10 mouse cellular contexts compared by ENCODE assay signal in genomic region chr3:149273993-149274692, GRCm38 (mm10).
A peak's percentile ranks its signal among the peaks of the same experiment; 100 is the strongest.
DNase-seq lines count a peak whose midpoint lies in the region; ATAC-seq lines count a peak whose summit lies in the region.
"Had no signal": no experiment of that assay in that cellular context is flagged by ENCODE, and none has a peak within 500 bp of the region (broad histone marks: within the 10 kb centered on the region; RNA-seq: fewer than 3 reads in every experiment).

No protein-coding gene starts in this region.

- no peaks in the 10 kb centered on the region; the same call in 1 of the 2 replicates for H3K4me1 ChIP-seq in hindbrain, embryonic 15.5 days (replicated peaks)
- H3K4me1 ChIP-seq in hindbrain, embryonic 11.5 days (replicated peaks; ENCODE audit: control insufficient read depth, insufficient read depth, low read length), result no peaks in the 10 kb centered on the region
- H3K4me1 ChIP-seq in heart, embryonic 15.5 days (replicated peaks), result peaks cover 6% of the 10 kb centered on the region; the same call in 1 of the 2 replicates
- peaks cover 10% of the 10 kb centered on the region for H3K4me1 ChIP-seq in liver, embryonic 12.5 days
- H3K4me1 ChIP-seq in midbrain, embryonic 14.5 days (ENCODE audit: control insufficient read depth, insufficient read depth, low read length), result no peaks in the 10 kb centered on the region

- no peak overlapping the region for H3K27ac ChIP-seq in hindbrain, embryonic 15.5 days (replicated peaks)
- H3K27ac ChIP-seq in hindbrain, embryonic 11.5 days (ENCODE audit: low read depth, low read length), result no peak overlapping the region
- H3K27ac ChIP-seq in heart, embryonic 15.5 days, result no peak overlapping the region
- no peak overlapping the region for H3K27ac ChIP-seq in liver, embryonic 12.5 days
- H3K27ac ChIP-seq in midbrain, embryonic 14.5 days (replicated peaks; ENCODE audit: low read depth, low read length), result no peak overlapping the region
- H3K27ac ChIP-seq: lung, embryonic 15.5 days had no signal

- ATAC-seq in hindbrain, embryonic 15.5 days (ENCODE audit: low FRiP score, low read depth), result no peak
- no peak for ATAC-seq in hindbrain, embryonic 11.5 days (ENCODE audit: low FRiP score)
- no peak for ATAC-seq in heart, embryonic 15.5 days (replicated peaks; ENCODE audit: insufficient number of reproducible peaks, insufficient read depth, low FRiP score, low read depth)
- peak; percentile 76 for ATAC-seq in liver, embryonic 12.5 days
- ATAC-seq in midbrain, embryonic 14.5 days (ENCODE audit: low FRiP score, low TSS enrichment), result no peak

- DNase-seq in hindbrain, embryonic 11.5 days (ENCODE audit: low spot score), result no peak
- DNase-seq in R1 (ENCODE audit: low read depth, low spot score), result peak; percentile 29
- DNase-seq in midbrain, embryonic 14.5 days, result no peak
- no peak for DNase-seq in retina, embryonic 14.5 days (ENCODE audit: low spot score)
- DNase-seq: right cerebral cortex, postnatal 25 days had no signal

- 66% methylated on average over 12 of the region's 12 CpGs for WGBS in hindbrain, embryonic 15.5 days
- 75% methylated on average over 12 of the region's 12 CpGs for whole genome bisulfite sequencing in hindbrain, embryonic 11.5 days
- 41% methylated on average over 12 of the region's 12 CpGs for WGBS in heart, embryonic 15.5 days
- WGBS in liver, embryonic 12.5 days (ENCODE audit: insufficient replicate concordance), result 25% methylated on average over 12 of the region's 12 CpGs
- WGBS in midbrain, embryonic 14.5 days, result 76% methylated on average over 12 of the region's 12 CpGs

- peak overlapping the region; percentile 37 for H3K4me2 ChIP-seq in hindbrain, embryonic 15.5 days
- no peak overlapping the region for H3K4me2 ChIP-seq in hindbrain, embryonic 11.5 days (replicated peaks; ENCODE audit: low read depth, low read length)
- peak overlapping the region; percentile 30 for H3K4me2 ChIP-seq in heart, embryonic 15.5 days
- peak overlapping the region; percentile 34 for H3K4me2 ChIP-seq in liver, embryonic 12.5 days
- no peak overlapping the region for H3K4me2 ChIP-seq in midbrain, embryonic 14.5 days (ENCODE audit: low read length)
- H3K4me2 ChIP-seq: lung, embryonic 15.5 days had no signal

- H3K9ac ChIP-seq in hindbrain, embryonic 15.5 days, result no peak overlapping the region
- H3K9ac ChIP-seq in hindbrain, embryonic 11.5 days (ENCODE audit: low read depth, low read length), result no peak overlapping the region
- no peak overlapping the region for H3K9ac ChIP-seq in heart, embryonic 15.5 days
- H3K9ac ChIP-seq in liver, embryonic 12.5 days, result no peak overlapping the region
- H3K9ac ChIP-seq in midbrain, embryonic 14.5 days (replicated peaks; ENCODE audit: low read length), result no peak overlapping the region
- H3K9ac ChIP-seq: lung, embryonic 15.5 days had no signal

- H3K9me3 ChIP-seq in hindbrain, embryonic 15.5 days, result no peaks in the 10 kb centered on the region
- no peaks in the 10 kb centered on the region for H3K9me3 ChIP-seq in hindbrain, embryonic 11.5 days (ENCODE audit: control insufficient read depth, low read length)
- no peaks in the 10 kb centered on the region for H3K9me3 ChIP-seq in heart, embryonic 15.5 days (replicated peaks)
- no peaks in the 10 kb centered on the region for H3K9me3 ChIP-seq in liver, embryonic 12.5 days (replicated peaks)
- no peaks in the 10 kb centered on the region for H3K9me3 ChIP-seq in midbrain, embryonic 14.5 days (ENCODE audit: control insufficient read depth, low read length)
- H3K9me3 ChIP-seq: lung, embryonic 15.5 days had no signal

- H3K36me3 ChIP-seq in hindbrain, embryonic 15.5 days, result no peaks in the 10 kb centered on the region
- no peaks in the 10 kb centered on the region for H3K36me3 ChIP-seq in hindbrain, embryonic 11.5 days (ENCODE audit: control insufficient read depth, insufficient read depth, low read length)
- no peaks in the 10 kb centered on the region for H3K36me3 ChIP-seq in heart, embryonic 15.5 days
- no peaks in the 10 kb centered on the region for H3K36me3 ChIP-seq in liver, embryonic 12.5 days
- H3K36me3 ChIP-seq in midbrain, embryonic 14.5 days (ENCODE audit: control insufficient read depth, insufficient read depth, low read length), result no peaks in the 10 kb centered on the region
- H3K36me3 ChIP-seq: lung, embryonic 15.5 days had no signal

- H3K4me3 ChIP-seq in hindbrain, embryonic 15.5 days, result no peak overlapping the region
- no peak overlapping the region for H3K4me3 ChIP-seq in hindbrain, embryonic 11.5 days (ENCODE audit: low read depth, low read length)
- no peak overlapping the region for H3K4me3 ChIP-seq in heart, embryonic 15.5 days
- H3K4me3 ChIP-seq in liver, embryonic 12.5 days, result no peak overlapping the region
- H3K4me3 ChIP-seq in midbrain, embryonic 14.5 days (replicated peaks; ENCODE audit: low read depth, low read length), result no peak overlapping the region
- H3K4me3 ChIP-seq: lung, embryonic 15.5 days; myocyte had no signal

- H3K27me3 ChIP-seq in hindbrain, embryonic 15.5 days, result no peaks in the 10 kb centered on the region
- no peaks in the 10 kb centered on the region for H3K27me3 ChIP-seq in hindbrain, embryonic 11.5 days (ENCODE audit: control insufficient read depth, insufficient read depth, low read length)
- no peaks in the 10 kb centered on the region for H3K27me3 ChIP-seq in heart, embryonic 15.5 days
- H3K27me3 ChIP-seq in liver, embryonic 12.5 days (replicated peaks), result no peaks in the 10 kb centered on the region
- H3K27me3 ChIP-seq in midbrain, embryonic 14.5 days (ENCODE audit: control insufficient read depth, insufficient read depth, low read length), result no peaks in the 10 kb centered on the region
- H3K27me3 ChIP-seq: lung, embryonic 15.5 days had no signal

Comparison
In these comparisons a context has a peak if more than half of its experiments do, and no peak if none do; other contexts are left out.
1. H3K4me2 ChIP-seq: peak in hindbrain, embryonic 15.5 days (single experiment), heart, embryonic 15.5 days (single experiment) and liver, embryonic 12.5 days (single experiment); none in hindbrain, embryonic 11.5 days (single experiment) and midbrain, embryonic 14.5 days (single experiment).